Mouse (Mus musculus): ENCODE results near the gene Rap1b.

Rap1b gene

DNA sequence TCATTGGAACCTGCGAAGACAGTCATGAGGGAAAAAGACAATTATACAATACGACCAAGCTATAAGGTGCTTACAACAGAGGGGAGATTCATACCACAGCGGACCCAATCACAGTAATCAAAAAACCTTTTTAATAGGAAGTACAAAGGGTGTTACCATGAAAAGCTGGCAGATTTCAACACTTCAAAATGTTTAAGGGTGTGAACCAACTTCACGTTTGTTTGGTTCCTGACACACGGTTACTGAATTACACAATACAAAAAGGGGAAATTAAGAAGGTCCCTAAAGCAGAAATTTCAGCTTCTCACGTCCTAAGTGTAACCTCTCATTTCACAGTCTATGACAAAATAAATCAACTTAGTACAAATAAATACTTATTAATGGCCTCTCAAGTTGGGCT is 27.2 kb downstream of the Rap1b start:
- DNase-seq (ENCODE audit: low read depth), result no peak

GRCm38 (mm10) chr10:117816721-117817120 is 29.1 kb downstream of the Rap1b start:
- no peak for DNase-seq (ENCODE audit: low read depth)

DNA sequence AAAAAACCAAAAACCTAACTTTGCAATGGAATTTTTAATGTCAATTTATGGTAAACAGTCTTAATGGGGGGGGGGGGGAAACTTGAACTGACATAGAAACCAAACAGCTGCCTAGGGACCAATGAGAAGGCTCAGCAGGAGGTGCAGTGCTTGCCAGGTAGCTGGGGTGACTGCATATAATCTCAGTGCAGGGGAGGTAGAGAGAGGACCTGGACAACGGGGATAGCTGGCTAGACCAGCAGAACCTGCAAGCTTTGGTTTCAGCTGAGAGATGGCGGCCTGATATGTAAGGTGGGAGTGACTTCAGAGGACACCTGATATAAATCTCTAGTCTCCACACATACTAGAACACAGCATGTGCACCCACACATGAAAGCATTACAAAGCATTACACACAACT is 33.3 kb downstream of the Rap1b start:
- no peak for DNase-seq (ENCODE audit: low read depth)

DNA sequence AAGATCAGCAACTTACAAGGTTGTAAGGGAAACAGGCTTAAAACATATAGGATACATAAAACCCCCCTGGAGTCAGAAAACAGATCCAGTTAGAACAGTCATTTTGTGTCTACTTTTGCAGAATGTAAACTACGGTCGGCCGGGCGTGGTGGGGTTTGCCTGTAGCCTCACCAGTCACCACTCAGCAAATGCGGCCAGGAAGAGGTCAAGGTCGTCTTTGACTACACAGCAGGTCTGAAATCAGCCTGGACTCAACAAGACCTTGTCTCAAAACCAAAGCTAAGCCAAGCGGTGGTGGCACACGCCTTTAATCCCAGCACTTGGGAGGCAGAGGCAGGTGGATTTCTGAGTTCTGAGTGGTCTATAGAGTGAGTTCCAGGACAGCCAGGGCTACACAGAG is 34.3 kb downstream of the Rap1b start:
- DNase-seq (ENCODE audit: low read depth), result no peak

DNA sequence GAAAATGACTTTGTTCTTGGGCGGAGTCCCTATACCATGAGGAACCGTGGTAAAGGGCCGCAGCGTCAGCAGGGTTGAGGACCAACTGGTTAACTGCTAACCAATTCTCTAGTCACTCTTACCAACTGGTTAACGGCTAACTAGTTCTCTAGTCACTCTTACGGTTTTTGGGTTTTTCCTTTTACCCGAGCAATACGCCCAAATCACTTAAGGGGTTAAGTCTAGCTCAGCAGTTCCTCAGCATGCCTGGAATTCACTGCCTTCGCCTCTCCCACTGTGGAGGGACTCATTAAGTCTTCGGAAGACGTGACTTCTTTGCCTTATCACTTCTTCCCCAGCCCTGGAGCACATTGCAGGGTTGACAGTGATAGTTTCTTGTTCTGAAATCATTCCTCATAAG is 35.3 kb downstream of the Rap1b start:
- no peak for DNase-seq (ENCODE audit: low read depth)

DNA sequence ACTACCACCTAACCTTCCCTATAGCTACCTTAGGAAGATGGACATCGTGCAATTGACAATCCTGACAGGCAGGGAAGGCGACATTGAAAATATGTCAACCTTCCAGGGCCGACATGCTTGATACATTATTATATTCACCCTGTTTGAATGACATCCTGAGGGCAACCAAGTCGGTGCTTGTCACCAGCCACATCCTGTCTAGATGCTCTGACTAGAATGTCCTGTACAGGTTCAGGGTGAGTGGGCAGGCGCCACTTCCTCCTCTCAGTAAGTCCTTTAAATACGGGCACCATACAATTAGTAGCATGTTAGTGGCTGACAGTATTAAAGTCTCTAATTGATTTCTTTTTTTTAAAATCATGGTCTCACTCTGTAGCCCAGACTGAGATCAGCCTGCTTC is 37.8 kb downstream of the Rap1b start:
- DNase-seq (ENCODE audit: low read depth), result peak; percentile 72

DNA sequence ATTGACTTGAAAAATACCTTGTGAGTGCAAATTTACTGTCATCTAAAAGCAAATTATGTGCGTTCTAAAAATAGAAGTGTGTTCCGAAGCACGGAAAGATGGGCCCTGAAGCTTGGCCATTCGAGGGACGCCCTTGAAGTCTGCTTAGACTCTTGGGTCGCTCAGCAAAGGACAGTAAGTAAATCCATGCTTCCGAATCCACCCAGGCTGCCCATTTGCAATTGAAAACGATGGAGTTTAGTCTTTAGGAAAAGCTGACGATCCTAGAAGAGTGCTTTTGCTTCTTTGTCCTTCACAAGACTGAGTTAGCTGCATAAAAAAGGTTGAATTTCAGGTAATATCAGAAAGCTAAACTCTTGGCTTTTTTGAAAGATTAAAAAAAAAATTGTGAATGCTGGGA is 39.9 kb downstream of the Rap1b start:
- DNase-seq (ENCODE audit: low read depth), result no peak

GRCm38 (mm10) chr10:117803870-117804850 is 41.7 kb downstream of the Rap1b start:
- peak; percentile 61 for DNase-seq (ENCODE audit: low read depth)

GRCm38 (mm10) chr10:117801886-117802285 is 43.9 kb downstream of the Rap1b start:
- DNase-seq (ENCODE audit: low read depth), result no peak

GRCm38 (mm10) chr10:117799806-117800205 is 46.0 kb downstream of the Rap1b start:
- DNase-seq (ENCODE audit: low read depth), result no peak

DNA sequence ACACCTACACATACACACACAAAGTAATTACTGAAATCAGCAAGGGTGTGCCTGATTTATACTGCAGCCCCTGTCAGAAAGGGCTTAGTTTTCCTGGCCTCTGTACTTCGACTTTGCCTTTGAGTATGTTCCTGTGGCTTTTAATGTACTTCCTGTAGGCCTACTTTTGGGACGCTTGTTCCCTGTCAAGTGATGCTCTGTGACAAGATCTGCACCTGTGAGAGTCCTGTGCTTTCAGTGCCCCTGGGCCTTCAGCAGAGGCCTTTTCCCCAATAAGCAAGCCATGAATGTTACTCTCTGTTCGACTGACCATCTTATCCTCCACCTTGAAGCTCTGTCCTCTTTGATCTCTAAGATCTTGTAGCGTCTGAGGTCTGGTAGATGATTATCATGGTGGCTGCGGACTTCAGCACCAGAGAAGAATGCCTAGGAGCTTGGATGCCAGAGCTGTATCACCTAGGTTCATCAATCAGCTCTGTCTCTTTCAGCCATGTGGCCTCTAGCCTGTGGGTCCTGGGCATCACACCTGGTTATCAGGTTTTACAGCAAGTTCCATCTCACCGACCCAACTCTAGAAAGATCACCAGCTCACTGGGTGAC is 47.3 kb downstream of the Rap1b start:
- DNase-seq (ENCODE audit: low read depth), result no peak

DNA sequence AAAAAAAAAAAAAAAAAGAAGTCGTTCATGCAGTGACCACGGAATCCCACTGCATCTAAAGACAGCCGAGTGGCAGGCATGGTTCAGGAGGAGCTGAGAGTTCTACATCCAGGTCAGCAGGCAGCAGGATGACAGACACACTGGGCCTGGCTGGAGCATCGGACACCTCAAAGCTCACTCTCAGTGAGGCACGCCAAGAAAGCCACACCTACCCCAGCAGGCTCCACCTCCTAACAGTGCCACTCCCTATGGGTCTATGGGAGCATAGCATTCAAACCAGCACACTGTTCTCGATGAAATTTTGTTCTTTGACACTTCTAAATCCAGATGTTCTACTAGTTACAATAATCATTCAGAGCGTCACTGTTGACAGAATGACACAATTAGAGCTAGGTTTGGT is 48.2 kb downstream of the Rap1b start:
- no peak for DNase-seq (ENCODE audit: low read depth)

DNA sequence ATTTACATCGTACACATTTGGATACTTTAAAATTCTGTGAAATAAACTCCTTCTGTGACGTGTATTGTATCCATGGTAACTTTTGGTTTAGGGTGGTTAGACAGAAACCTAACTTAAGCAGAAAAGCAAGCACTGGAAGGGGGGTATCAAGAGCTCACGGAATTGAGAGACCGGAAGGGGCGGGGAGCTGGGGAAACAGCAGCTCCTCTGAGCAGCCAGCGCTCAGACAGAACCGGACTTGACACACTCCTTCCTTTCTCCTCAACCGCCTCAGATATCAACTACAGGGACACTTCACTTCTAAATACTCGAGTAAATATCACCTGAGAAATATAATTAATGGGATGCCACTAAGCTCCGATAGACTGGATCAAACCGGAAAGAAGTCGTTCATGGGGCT is 48.7 kb downstream of the Rap1b start:
- DNase-seq (ENCODE audit: low read depth), result no peak

GRCm38 (mm10) chr10:117796181-117796580 is 49.7 kb downstream of the Rap1b start:
- peak; percentile 59 for DNase-seq (ENCODE audit: low read depth)

GRCm38 (mm10) chr10:117795206-117795605 is 50.6 kb downstream of the Rap1b start:
- DNase-seq (ENCODE audit: low read depth), result no peak

- no peak for DNase-seq (ENCODE audit: low read depth)
These were observed 52.3 kb downstream of the Rap1b start for GRCm38 (mm10) chr10:117793436-117794030.

DNA sequence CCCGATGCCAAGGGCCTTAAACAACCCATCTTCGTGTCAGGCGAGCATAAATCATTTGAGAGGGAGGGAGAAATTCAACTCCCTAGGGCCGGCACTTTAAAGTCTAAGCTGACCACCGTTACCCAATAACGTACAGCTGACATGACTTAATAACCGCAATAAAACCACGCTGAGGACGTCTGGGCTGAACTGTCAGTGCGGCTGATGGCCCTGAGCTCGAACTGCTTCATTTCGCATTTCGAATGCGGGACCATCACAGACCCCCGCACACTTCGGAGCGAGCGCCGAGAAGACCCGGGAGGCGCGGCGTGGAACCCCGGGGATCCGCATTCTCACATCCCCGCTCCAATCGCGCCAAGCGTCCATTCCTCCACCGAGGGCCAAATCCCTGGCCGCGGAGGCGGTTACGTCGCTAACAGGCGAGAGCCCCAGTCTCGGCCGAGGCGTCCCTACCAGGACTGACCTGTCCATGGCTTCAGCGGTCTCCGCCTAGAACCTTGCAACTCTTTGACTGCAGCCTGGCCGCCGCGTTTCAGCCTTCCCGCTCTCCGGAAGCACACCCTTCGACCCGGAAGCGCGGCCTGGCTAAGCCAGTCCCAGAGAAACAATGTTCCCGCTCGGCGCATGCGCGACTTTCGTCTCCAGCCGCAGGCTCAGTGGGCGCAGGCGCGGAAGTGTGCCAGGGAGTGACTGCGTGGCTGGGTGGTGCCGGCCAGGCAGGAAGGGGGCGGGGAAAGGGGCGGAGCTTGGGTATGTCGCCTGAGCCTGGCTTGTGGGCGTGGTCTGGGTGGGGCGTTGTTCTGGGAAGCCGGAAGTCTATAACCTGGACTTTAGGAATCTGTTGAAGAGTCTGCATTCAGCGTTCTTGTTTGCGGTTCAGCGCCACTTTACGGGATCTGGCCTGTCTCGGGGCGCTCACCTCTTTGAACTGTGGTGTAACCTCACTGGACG is 53.4 kb downstream of the Rap1b start, which contains the start of gene Nup107:
Nup107 (minus strand) TSS at position 565 of the 951 bp plus-strand sequence.
- peak; percentile 100 for DNase-seq (ENCODE audit: low read depth)

DNA sequence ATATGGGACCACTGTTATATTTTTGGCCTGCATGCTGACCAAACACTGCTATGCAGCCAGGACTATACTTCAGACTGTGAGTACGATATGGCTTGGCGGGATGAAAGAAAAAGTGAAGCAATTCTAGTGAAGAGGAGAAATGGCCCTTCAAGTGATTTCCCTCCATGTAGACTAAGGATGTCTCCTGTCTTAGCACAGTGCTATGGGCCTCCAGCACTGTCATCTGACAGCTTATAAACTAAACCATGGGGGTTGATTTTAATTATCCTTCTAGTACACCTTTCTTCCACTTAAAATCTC is 54.7 kb downstream of the Rap1b start:
- DNase-seq (ENCODE audit: low read depth), result no peak

DNA sequence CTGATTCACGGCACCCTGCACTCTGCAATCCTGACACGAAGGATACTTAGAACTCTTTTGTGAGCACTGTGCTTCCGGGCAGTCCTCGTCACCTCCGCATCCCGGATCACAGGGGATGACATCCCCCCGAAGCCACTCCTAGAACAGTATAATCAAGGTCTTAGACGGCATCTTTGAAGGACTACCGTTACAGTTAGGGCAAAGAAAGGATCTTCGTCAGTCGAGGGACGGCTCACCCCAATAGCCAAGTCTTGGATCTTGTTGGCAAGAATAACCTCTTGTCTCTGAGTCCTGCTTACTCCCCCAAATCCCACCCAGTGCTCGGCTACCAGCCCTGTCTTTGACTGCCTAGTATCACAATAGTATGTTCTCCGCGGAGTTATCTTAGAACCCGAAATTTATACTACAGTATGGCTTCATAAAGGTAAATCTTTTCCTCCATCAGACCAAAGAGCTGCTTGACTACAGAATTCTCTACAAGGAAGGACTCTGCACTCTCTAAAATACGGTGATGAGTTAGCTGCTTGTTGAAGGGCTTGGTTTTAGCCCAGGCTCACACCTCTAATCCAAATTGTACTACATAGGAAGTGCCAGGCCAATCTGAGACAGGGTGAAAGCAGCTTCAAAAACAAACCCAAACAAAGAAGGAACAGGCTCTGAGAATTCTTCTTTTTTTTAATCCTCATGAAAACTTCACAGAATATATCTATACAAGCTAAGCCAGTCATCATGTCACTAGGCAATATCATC is 55.2 kb downstream of the Rap1b start:
- DNase-seq (ENCODE audit: low read depth), result no peak

- DNase-seq (ENCODE audit: low read depth), result no peak
These were observed 55.8 kb downstream of the Rap1b start for GRCm38 (mm10) chr10:117790011-117790410.

DNA sequence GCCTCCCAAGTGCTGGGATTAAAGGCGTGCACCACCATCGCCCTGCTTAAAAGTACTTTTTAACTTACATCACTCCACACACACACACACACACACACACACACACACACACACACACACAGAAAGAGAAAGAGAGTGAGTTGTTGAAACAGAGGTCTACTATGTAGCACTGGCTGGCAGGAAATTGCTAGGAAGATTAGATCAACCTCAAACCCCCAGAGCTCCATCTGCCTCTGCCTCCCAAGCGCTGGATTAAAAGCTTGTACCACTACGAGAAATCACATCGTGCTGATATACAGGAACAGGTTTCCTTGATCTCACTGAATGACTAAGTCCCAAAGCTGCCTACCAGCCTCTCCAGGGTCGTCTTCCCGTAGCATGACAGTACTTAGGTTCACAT is 61.2 kb downstream of the Rap1b start:
- DNase-seq (ENCODE audit: low read depth), result peak; percentile 74

All from naive thymus-derived CD4-positive, alpha-beta T cell, adult 2 months (primary cell).